Mouse (Mus musculus) midbrain, embryonic 14.5 days (tissue): Measurements from ENCODE around the gene Slc6a6. TPM values are rescaled to one million over a fixed set of nuclear protein-coding genes. Genes with fewer than 3 reads are reported as not detected.

Source experiments
- ATAC-seq: fragments of 200-750 bp; cut with Nextera tagmentation; 2 replicates; pipeline ENCODE4 v1.8.0; 2017; ENCODE audit warnings: moderate number of reproducible peaks, moderate library complexity; ENCODE audit not compliant: low FRiP score, low TSS enrichment
- DNase-seq: peaks from one replicate; pipeline ENCODE4 v3.0.0-alpha.2; 2015
- H3K27ac ChIP-seq: fragments of 300-500 bp; sonication (generic); replicated peaks from 2 replicates; pipeline ENCODE4 v1.5.1; 2014; ENCODE audit warnings: mild to moderate bottlenecking, low read depth, low read length, moderate library complexity
- H3K27me3 ChIP-seq: fragments of 300-500 bp; sonication (generic); 2 replicates; pipeline ENCODE4 v1.6.1; 2014; ENCODE audit warnings: low read length, control low read depth, mixed read lengths; ENCODE audit not compliant: control insufficient read depth, insufficient read depth
- H3K36me3 ChIP-seq: fragments of 300-500 bp; sonication (generic); 2 replicates; pipeline ENCODE4 v1.6.1; 2014; ENCODE audit warnings: low read length, control low read depth; ENCODE audit not compliant: control insufficient read depth, insufficient read depth
- H3K4me1 ChIP-seq: fragments of 300-500 bp; sonication (generic); 2 replicates; pipeline ENCODE4 v1.6.1; 2014; ENCODE audit warnings: mild to moderate bottlenecking, antibody characterized with exemption, low read length, control low read depth; ENCODE audit not compliant: control insufficient read depth, insufficient read depth
- H3K4me2 ChIP-seq: fragments of 300-500 bp; sonication (generic); 2 replicates; pipeline ENCODE4 v1.6.1; 2014; ENCODE audit warnings: mild to moderate bottlenecking, low read length, moderate library complexity
- H3K4me3 ChIP-seq: fragments of 300-500 bp; sonication (generic); replicated peaks from 2 replicates; pipeline ENCODE4 v1.5.1; 2014; ENCODE audit warnings: low read depth, low read length
- H3K9ac ChIP-seq: fragments of 300-500 bp; sonication (generic); replicated peaks from 2 replicates; pipeline ENCODE4 v1.6.1; 2014; ENCODE audit warnings: mild to moderate bottlenecking, low read length, moderate library complexity
- H3K9me3 ChIP-seq: fragments of 300-500 bp; sonication (generic); 2 replicates; pipeline ENCODE4 v1.6.1; 2016; ENCODE audit warnings: low read length, control low read depth, mixed read lengths; ENCODE audit not compliant: control insufficient read depth
- WGBS: fragments of 180-500 bp; shearing (Covaris S2); extraction: QIAGEN DNeasy Blood & Tissue Kit; methylation state at CpG from one replicate; pipeline ENCODE4 v1.1.7; 2014; 5-methylcytosine and 5-hydroxymethylcytosine counted together
- polyA plus RNA-seq: library from polyadenylated mRNA; unstranded; fragments of >200 nt; fragmentation: Nextera tagmentation; extraction: Ambion mirVana; gene quantifications from 2 replicates; pipeline ENCODE4 v1.2.1, GENCODE M21; 2014

The Slc6a6 gene
- polyA plus RNA-seq, 1 experiment from 2014 or later: 94.3 TPM

- no peaks in the 10 kb centered on the region for H3K9me3 ChIP-seq
- no peaks in the 10 kb centered on the region for H3K36me3 ChIP-seq
- DNase-seq: no peak
- no peak for ATAC-seq
- H3K9ac ChIP-seq: no peak overlapping the region
- peaks cover 3% of the 10 kb centered on the region; the same call in 1 of the 2 replicates for H3K4me1 ChIP-seq
- 0 out of 2 replicates have a peak overlapping the region, but pooled peaks have one; percentile 26 for H3K27ac ChIP-seq
- no peak overlapping the region for H3K4me3 ChIP-seq
- 76% methylated on average over 10 of the region's 10 CpGs for WGBS
- H3K27me3 ChIP-seq: no peaks in the 10 kb centered on the region
- H3K4me2 ChIP-seq: no peak overlapping the region
Measured at GRCm38 (mm10) chr6:91679095-91679577, 4.7 kb upstream of the Slc6a6 start.

GRCm38 (mm10) chr6:91679716-91680115 is 4.1 kb upstream of the Slc6a6 start:
- no peaks in the 10 kb centered on the region for H3K9me3 ChIP-seq
- no peaks in the 10 kb centered on the region for H3K36me3 ChIP-seq
- no peak overlapping the region for H3K4me3 ChIP-seq
- WGBS: 68% methylated on average over 6 of the region's 6 CpGs
- no peak overlapping the region for H3K4me2 ChIP-seq
- ATAC-seq: no peak
- no peak overlapping the region for H3K27ac ChIP-seq
- H3K9ac ChIP-seq: no peak overlapping the region
- no peaks in the 10 kb centered on the region for H3K27me3 ChIP-seq
- peaks cover 4% of the 10 kb centered on the region; the same call in 1 of the 2 replicates for H3K4me1 ChIP-seq
- no peak for DNase-seq

- WGBS: 88% methylated on average over 4 of the region's 4 CpGs
- ATAC-seq (no peak), DNase-seq (no peak)
- Histone ChIP-seq H3K4me3 (no peak overlapping the region), H3K4me1 (peaks cover 21% of the 10 kb centered on the region), H3K4me2 (no peak overlapping the region), H3K9me3 (no peaks in the 10 kb centered on the region), H3K27me3 (no peaks in the 10 kb centered on the region), H3K27ac (no peak overlapping the region), H3K9ac (no peak overlapping the region), H3K36me3 (no peaks in the 10 kb centered on the region)
Measured at GRCm38 (mm10) chr6:91681841-91682240, 2.0 kb upstream of the Slc6a6 start.

GRCm38 (mm10) chr6:91683121-91683520 is 732 bp upstream of the Slc6a6 start:
- peak overlapping the region; percentile 98; the same call in 1 of the 2 replicates for H3K9ac ChIP-seq
- H3K9me3 ChIP-seq: no peaks in the 10 kb centered on the region
- peak overlapping the region; percentile 93 for H3K4me2 ChIP-seq
- H3K27me3 ChIP-seq: no peaks in the 10 kb centered on the region
- WGBS: 49% methylated on average over 3 of the region's 3 CpGs
- H3K4me1 ChIP-seq: peaks cover 28% of the 10 kb centered on the region
- H3K4me3 ChIP-seq: peak overlapping the region; percentile 90
- peak overlapping the region; percentile 98 for H3K27ac ChIP-seq
- DNase-seq (peak; percentile 33), ATAC-seq (no peak)
- H3K36me3 ChIP-seq: no peaks in the 10 kb centered on the region

- ATAC-seq (peak; percentile 28; the same call in 1 of the 2 replicates), DNase-seq (peak; percentile 65)
- H3K4me2 ChIP-seq: peak overlapping the region; percentile 93
- H3K36me3 ChIP-seq: no peaks in the 10 kb centered on the region
- H3K27ac ChIP-seq: peak overlapping the region; percentile 98
- H3K4me1 ChIP-seq: peaks cover 28% of the 10 kb centered on the region
- no peaks in the 10 kb centered on the region for H3K27me3 ChIP-seq
- no peaks in the 10 kb centered on the region for H3K9me3 ChIP-seq
- H3K9ac ChIP-seq: peak overlapping the region; percentile 98
- peak overlapping the region; percentile 90 for H3K4me3 ChIP-seq
- 5% methylated on average over 13 of the region's 13 CpGs for WGBS
Measured at GRCm38 (mm10) chr6:91684474-91684829, 599 bp downstream of the Slc6a6 start.

- peaks cover 28% of the 10 kb centered on the region for H3K4me1 ChIP-seq
Measured at GRCm38 (mm10) chr6:91684831-91685532, 1.1 kb downstream of the Slc6a6 start.

GRCm38 (mm10) chr6:91685533-91685883 is 1.7 kb downstream of the Slc6a6 start:
- Histone ChIP-seq H3K4me3 (peak overlapping the region; percentile 90), H3K9me3 (no peaks in the 10 kb centered on the region), H3K4me2 (peak overlapping the region; percentile 93), H3K27ac (no peak overlapping the region), H3K9ac (peak overlapping the region; percentile 98), H3K4me1 (peaks cover 28% of the 10 kb centered on the region), H3K27me3 (no peaks in the 10 kb centered on the region), H3K36me3 (0 out of 2 replicates have a peak, but pooled peaks cover 3% of the 10 kb centered on the region)
- ATAC-seq (no peak), DNase-seq (peak; percentile 34)
- WGBS: 29% methylated on average over 2 of the region's 2 CpGs

More at GRCm38 (mm10) chr6:91684831-91685532, 1.1 kb downstream of the Slc6a6 start:
- peak; percentile 30 for DNase-seq
- ATAC-seq: 0 out of 2 replicates have a peak, but pooled peaks have one; percentile 0
- H3K9me3 ChIP-seq: no peaks in the 10 kb centered on the region
- H3K9ac ChIP-seq: peak overlapping the region; percentile 98
- H3K27me3 ChIP-seq: no peaks in the 10 kb centered on the region
- H3K27ac ChIP-seq: peak overlapping the region; percentile 98
- 21% methylated on average over 17 of the region's 17 CpGs for WGBS
- H3K36me3 ChIP-seq: no peaks in the 10 kb centered on the region
- H3K4me2 ChIP-seq: peak overlapping the region; percentile 93
- peak overlapping the region; percentile 90 for H3K4me3 ChIP-seq

- Histone ChIP-seq H3K27me3 (no peaks in the 10 kb centered on the region), H3K9me3 (no peaks in the 10 kb centered on the region), H3K4me1 (peaks cover 28% of the 10 kb centered on the region), H3K4me3 (peak overlapping the region; percentile 90), H3K9ac (peak overlapping the region; percentile 98; the same call in 1 of the 2 replicates), H3K27ac (no peak overlapping the region), H3K4me2 (peak overlapping the region; percentile 93), H3K36me3 (0 out of 2 replicates have a peak, but pooled peaks cover 6% of the 10 kb centered on the region)
- DNase-seq (no peak), ATAC-seq (no peak)
- WGBS: 77% methylated on average over 7 of the region's 7 CpGs
Measured at GRCm38 (mm10) chr6:91685896-91686295, 2.0 kb downstream of the Slc6a6 start.

- Histone ChIP-seq H3K9ac (no peak overlapping the region), H3K4me1 (peaks cover 28% of the 10 kb centered on the region), H3K27me3 (no peaks in the 10 kb centered on the region), H3K36me3 (0 out of 2 replicates have a peak, but pooled peaks cover 6% of the 10 kb centered on the region), H3K27ac (no peak overlapping the region), H3K4me2 (peak overlapping the region; percentile 93), H3K4me3 (0 out of 2 replicates have a peak overlapping the region, but pooled peaks have one; percentile 90), H3K9me3 (no peaks in the 10 kb centered on the region)
- no peak for ATAC-seq
- peak; percentile 65 for DNase-seq
- 42% methylated on average over 4 of the region's 4 CpGs for WGBS
Measured at GRCm38 (mm10) chr6:91686597-91686996, 2.7 kb downstream of the Slc6a6 start.
